Mouse (Mus musculus): ENCODE results near the gene Kcnh3.

Kcnh3 gene

GRCm38 (mm10) chr15:99224208-99224911 lies at the start of gene Kcnh3:
Kcnh3 (plus strand) TSS chr15:99224861.
- POLR2A ChIA-PET = interaction anchor here (0.6 to 2.7 kb wide), 15 partner anchors 8 to 651 kb away, joined by 3 to 22 read pairs (median 4); partner anchors contain the start of genes Lima1 (in 1 of the 4), Mcrs1 (in 1 of the 4) and Tuba1c (in 1 of the 4)

GRCm38 (mm10) chr15:99179639-99180038 lies 45.0 kb upstream of the Kcnh3 start:
- CTCF ChIA-PET = interaction anchor here in 3 of 4 experiments (0.6 to 2.4 kb wide), 6 partner anchors 10 to 184 kb away, joined by 3 to 13 read pairs (median 6); no protein-coding TSS in a partner anchor
- POLR2A ChIA-PET = interaction anchor here in 3 of 4 experiments (0.7 to 1.3 kb wide), 5 partner anchors 8 to 159 kb away, joined by 3 to 5 read pairs (median 3); no protein-coding TSS in a partner anchor

More at GRCm38 (mm10) chr15:99224208-99224911, at the start of gene Kcnh3:
- CTCF ChIA-PET = interaction anchor here in 3 of 4 experiments (0.5 to 1.5 kb wide), 8 partner anchors 8 to 223 kb away, joined by 3 to 5 read pairs (median 3); no protein-coding TSS in a partner anchor

GRCm38 (mm10) chr15:99184217-99184914 lies 40.3 kb upstream of the Kcnh3 start:
- CTCF ChIA-PET = interaction anchor here in 2 of 4 experiments (0.6 to 1.0 kb wide), 2 partner anchors 14 to 962 kb away, joined by 3 to 11 read pairs; no protein-coding TSS in a partner anchor
- POLR2A ChIA-PET = interaction anchor here in 1 of 4 experiments (0.6 to 1.4 kb wide), 3 partner anchors 19 to 111 kb away, joined by 3 to 7 read pairs (median 4); no protein-coding TSS in a partner anchor

- CTCF ChIA-PET = interaction anchor here in 1 of 4 experiments (0.9 kb wide), 1 partner anchor 259 kb away, joined by 3 read pairs; no protein-coding TSS in a partner anchor
Measured at GRCm38 (mm10) chr15:99194358-99194757, 30.3 kb upstream of the Kcnh3 start.

GRCm38 (mm10) chr15:99195043-99195442 lies 29.6 kb upstream of the Kcnh3 start:
- ChIA-PET CTCF (interaction anchor here in 2 of 4 experiments (0.6 to 0.9 kb wide), 2 partner anchors 259 to 603 kb away, joined by 3 to 5 read pairs; no protein-coding TSS in a partner anchor), POLR2A (interaction anchor here in 1 of 4 experiments (0.5 to 0.7 kb wide), 3 partner anchors 103 to 259 kb away, joined by 3 to 4 read pairs (median 3); no protein-coding TSS in a partner anchor)

More at GRCm38 (mm10) chr15:99194358-99194757, 30.3 kb upstream of the Kcnh3 start:
- POLR2A ChIA-PET = interaction anchor here in 2 of 4 experiments (0.5 to 0.9 kb wide), 2 partner anchors 18 to 260 kb away, joined by 3 read pairs; no protein-coding TSS in a partner anchor

- ChIA-PET POLR2A (interaction anchor here in 2 of 4 experiments (0.6 to 2.2 kb wide), 4 partner anchors 11 to 100 kb away, joined by 3 to 9 read pairs (median 7); no protein-coding TSS in a partner anchor), CTCF (interaction anchor here (0.6 to 3.8 kb wide), 21 partner anchors 9 to 175 kb away, joined by 3 to 14 read pairs (median 5); partner anchors contain the start of gene Dnajc22 (in 1 of the 4))
Measured at GRCm38 (mm10) chr15:99198761-99199160, 25.9 kb upstream of the Kcnh3 start.

GRCm38 (mm10) chr15:99205959-99206358 lies 18.7 kb upstream of the Kcnh3 start:
- ChIA-PET CTCF (interaction anchor here in 1 of 4 experiments (0.6 kb wide), 1 partner anchor 179 kb away, joined by 3 read pairs; no protein-coding TSS in a partner anchor), POLR2A (interaction anchor here in 1 of 4 experiments (0.5 kb wide), 1 partner anchor 86 kb away, joined by 3 read pairs; no protein-coding TSS in a partner anchor)

- ChIA-PET CTCF (interaction anchor here (0.5 to 2.8 kb wide), 19 partner anchors 9 to 1839 kb away, joined by 3 to 11 read pairs (median 4); no protein-coding TSS in a partner anchor), POLR2A (interaction anchor here (0.6 to 2.9 kb wide), 17 partner anchors 8 to 1541 kb away, joined by 3 to 9 read pairs (median 3); partner anchors contain the start of gene Tuba1c (in 1 of the 4))
Measured at GRCm38 (mm10) chr15:99213183-99213582, 11.5 kb upstream of the Kcnh3 start.

GRCm38 (mm10) chr15:99214941-99215340 lies 9.7 kb upstream of the Kcnh3 start:
- CTCF ChIA-PET = interaction anchor here (0.6 to 2.0 kb wide), 14 partner anchors 9 to 474 kb away, joined by 3 to 13 read pairs (median 3); partner anchors contain the start of gene Prpf40b (in 1 of the 4)
- POLR2A ChIA-PET = interaction anchor here in 3 of 4 experiments (0.6 to 2.4 kb wide), 15 partner anchors 8 to 229 kb away, joined by 3 to 22 read pairs (median 4); partner anchors contain the start of genes Kcnh3 (in 1 of the 3) and Mcrs1 (in 1 of the 3)

- ChIA-PET POLR2A (interaction anchor here in 3 of 4 experiments (0.6 to 2.0 kb wide), 31 partner anchors 8 to 552 kb away, joined by 3 to 22 read pairs (median 3); partner anchors contain the start of genes Mcrs1 (in 2 of the 3) and Kcnh3 (in 1 of the 3)), CTCF (interaction anchor here (0.5 to 2.0 kb wide), 19 partner anchors 8 to 419 kb away, joined by 3 to 13 read pairs (median 4); partner anchors contain the start of gene Kcnh3 (in 1 of the 4))
Measured at GRCm38 (mm10) chr15:99215741-99216463, 8.8 kb upstream of the Kcnh3 start.

GRCm38 (mm10) chr15:99217630-99218029 lies 7.0 kb upstream of the Kcnh3 start:
- CTCF ChIA-PET = interaction anchor here in 1 of 4 experiments (0.6 kb wide), 1 partner anchor 17 kb away, joined by 7 read pairs; no protein-coding TSS in a partner anchor
- POLR2A ChIA-PET = interaction anchor here in 1 of 4 experiments (0.7 to 1.0 kb wide), 2 partner anchors 11 to 78 kb away, joined by 4 read pairs; no protein-coding TSS in a partner anchor

GRCm38 (mm10) chr15:99221315-99221952 lies 3.2 kb upstream of the Kcnh3 start:
- ChIA-PET POLR2A (interaction anchor here in 3 of 4 experiments (0.5 to 1.2 kb wide), 5 partner anchors 8 to 93 kb away, joined by 3 to 7 read pairs (median 4); no protein-coding TSS in a partner anchor), CTCF (interaction anchor here in 3 of 4 experiments (0.6 to 0.8 kb wide), 4 partner anchors 44 to 570 kb away, joined by 4 read pairs; no protein-coding TSS in a partner anchor)

- ChIA-PET CTCF (interaction anchor here (0.6 to 1.3 kb wide), 9 partner anchors 8 to 222 kb away, joined by 3 to 5 read pairs (median 4); no protein-coding TSS in a partner anchor), POLR2A (interaction anchor here (0.5 to 2.7 kb wide), 17 partner anchors 8 to 655 kb away, joined by 3 to 12 read pairs (median 4); partner anchors contain the start of genes C1ql4 (in 1 of the 4), Dnajc22 (in 1 of the 4) and Tuba1c (in 1 of the 4))
Measured at GRCm38 (mm10) chr15:99222794-99223584, 1.7 kb upstream of the Kcnh3 start.

- POLR2A ChIA-PET = interaction anchor here (0.5 to 2.7 kb wide), 19 partner anchors 8 to 652 kb away, joined by 3 to 9 read pairs (median 4); partner anchors contain the start of genes C1ql4 (in 1 of the 4), Dnajc22 (in 1 of the 4), Lima1 (in 1 of the 4) and Mcrs1 (in 1 of the 4)
- CTCF ChIA-PET = interaction anchor here (0.6 to 1.3 kb wide), 8 partner anchors 9 to 223 kb away, joined by 3 to 5 read pairs (median 4); no protein-coding TSS in a partner anchor
Measured at GRCm38 (mm10) chr15:99223585-99224207, 965 bp upstream of the Kcnh3 start.

Data from embryonic stem cell, embryonic (primary cell).